Mouse (Mus musculus) heart, embryonic 12.5 days (tissue): Measurements from ENCODE around the gene Galntl5. TPM values are rescaled to one million over a fixed set of nuclear protein-coding genes. Genes with fewer than 3 reads are reported as not detected.
"Not testable (repeated sequence)": the region's sequence is repeated elsewhere in the genome, so short reads cannot be mapped to it uniquely, and the experiment has no call there.

Source experiments
- ATAC-seq: fragments of 200-750 bp; cut with Nextera tagmentation; 2 replicates; pipeline ENCODE4 v1.8.0; 2017; ENCODE audit warnings: moderate TSS enrichment, moderate library complexity; ENCODE audit not compliant: insufficient number of reproducible peaks, low FRiP score
- H3K27ac ChIP-seq: fragments of 300-500 bp; sonication (generic); 2 replicates; pipeline ENCODE4 v1.5.1; 2016; ENCODE audit warnings: mild to moderate bottlenecking, moderate library complexity; ENCODE audit not compliant: poor library complexity, severe bottlenecking
- H3K27me3 ChIP-seq: fragments of 300-500 bp; sonication (generic); replicated peaks from 2 replicates; pipeline ENCODE4 v1.6.1; 2016; ENCODE audit warnings: mild to moderate bottlenecking, moderate library complexity
- H3K36me3 ChIP-seq: fragments of 300-500 bp; sonication (generic); 2 replicates; pipeline ENCODE4 v1.6.1; 2016; ENCODE audit warnings: mild to moderate bottlenecking, moderate library complexity
- H3K4me1 ChIP-seq: fragments of 300-500 bp; sonication (generic); replicated peaks from 2 replicates; pipeline ENCODE4 v1.6.1; 2016; ENCODE audit warnings: mild to moderate bottlenecking
- H3K4me2 ChIP-seq: fragments of 300-500 bp; sonication (generic); 2 replicates; pipeline ENCODE4 v1.6.1; 2016; ENCODE audit warnings: mild to moderate bottlenecking, moderate library complexity
- H3K4me3 ChIP-seq: fragments of 300-500 bp; sonication (generic); 2 replicates; pipeline ENCODE4 v1.5.1; 2016; ENCODE audit warnings: mild to moderate bottlenecking
- H3K9ac ChIP-seq: fragments of 300-500 bp; sonication (generic); 2 replicates; pipeline ENCODE4 v1.6.1; 2016; ENCODE audit warnings: mild to moderate bottlenecking, moderate library complexity
- H3K9me3 ChIP-seq: fragments of 300-500 bp; sonication (generic); replicated peaks from 2 replicates; pipeline ENCODE4 v1.6.1; 2016; ENCODE audit warnings: mild to moderate bottlenecking, moderate library complexity
- WGBS: fragments of 180-500 bp; shearing (Covaris S2); methylation state at CpG from one replicate; pipeline ENCODE4 v1.1.7; 2016; 5-methylcytosine and 5-hydroxymethylcytosine counted together
- polyA plus RNA-seq: library from polyadenylated mRNA; unstranded; fragments of >200 nt; fragmentation: Nextera tagmentation; extraction: Ambion mirVana; gene quantifications from 2 replicates; pipeline ENCODE4 v1.2.1, GENCODE M21; 2016

Galntl5 gene
- polyA plus RNA-seq, 1 experiment from 2014 or later = not detected

DNA sequence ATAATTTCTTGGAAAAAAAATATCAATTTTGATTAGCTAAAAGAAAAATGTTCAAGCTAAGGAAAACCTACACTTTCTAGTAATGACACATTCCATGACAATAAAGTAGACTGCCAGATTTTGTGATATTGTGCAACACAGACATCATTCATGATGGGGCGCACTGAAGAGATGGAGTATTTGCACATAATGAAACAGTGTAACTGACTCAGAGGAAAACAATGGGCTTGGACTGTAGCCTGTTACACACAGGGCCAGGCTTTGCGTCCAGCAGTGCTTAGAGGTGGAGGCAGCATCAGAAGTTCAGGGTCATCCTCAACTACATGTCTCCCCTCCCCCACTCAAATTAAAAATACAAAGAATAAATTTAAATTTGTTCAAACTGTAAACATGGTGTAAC, 9.3 kb downstream of the Galntl5 start:
- 78% methylated on average over 2 of the region's 2 CpGs for WGBS
- Histone ChIP-seq H3K9me3 (no peaks in the 10 kb centered on the region), H3K9ac (no peak overlapping the region), H3K36me3 (no peaks in the 10 kb centered on the region), H3K27ac (no peak overlapping the region), H3K27me3 (no peaks in the 10 kb centered on the region), H3K4me3 (no peak overlapping the region), H3K4me2 (no peak overlapping the region), H3K4me1 (no peaks in the 10 kb centered on the region)
- ATAC-seq = no peak

DNA sequence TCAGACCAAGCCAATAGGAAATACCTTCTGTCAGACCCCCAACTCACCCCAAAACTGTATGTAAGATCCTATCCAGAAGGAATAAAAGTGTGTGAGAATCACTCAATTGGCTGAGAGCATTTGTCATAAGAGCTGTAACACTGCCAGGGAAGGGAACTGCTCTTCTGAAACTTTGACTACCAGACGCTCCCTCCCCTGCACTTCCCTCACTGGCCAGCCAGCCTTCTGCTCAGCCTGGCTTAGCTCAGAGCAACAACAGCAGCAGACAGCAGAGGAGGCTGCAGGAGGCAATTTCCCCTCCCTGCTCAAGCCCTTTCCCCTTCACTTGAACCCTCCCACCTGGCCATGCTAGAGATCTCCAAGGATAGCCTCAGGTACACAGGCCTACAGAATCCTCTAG, 30.6 kb downstream of the Galntl5 start:
- ATAC-seq = no peak
- peaks cover 3% of the 10 kb centered on the region; the same call in 1 of the 2 replicates for H3K9me3 ChIP-seq
- no peak overlapping the region for H3K27ac ChIP-seq
- H3K36me3 ChIP-seq = no peaks in the 10 kb centered on the region
- 60% methylated on average over 1 of the region's 1 CpGs for WGBS
- no peak overlapping the region for H3K4me2 ChIP-seq
- no peak overlapping the region for H3K9ac ChIP-seq
- no peaks in the 10 kb centered on the region for H3K27me3 ChIP-seq
- H3K4me1 ChIP-seq = no peaks in the 10 kb centered on the region
- H3K4me3 ChIP-seq = no peak overlapping the region

DNA sequence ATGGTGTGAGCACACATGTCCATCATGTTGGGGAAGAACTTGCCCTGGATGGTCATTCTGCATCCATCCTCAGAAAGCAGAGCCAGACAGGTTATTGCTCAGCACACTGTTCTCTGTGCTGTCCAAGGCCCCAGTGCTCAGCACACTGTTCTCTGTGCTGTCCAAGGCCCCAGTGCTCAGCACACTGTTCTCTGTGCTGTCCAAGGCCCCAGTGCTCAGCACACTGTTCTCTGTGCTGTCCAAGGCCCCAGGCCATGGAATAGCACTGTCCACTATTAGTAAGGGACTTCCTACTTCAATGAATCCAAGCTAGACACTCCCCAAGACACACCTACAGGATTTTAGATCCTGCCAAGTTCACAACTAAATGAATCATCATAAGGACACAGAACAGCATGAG, 32.0 kb downstream of the Galntl5 start:
- H3K27me3 ChIP-seq, ATAC-seq, H3K9me3 ChIP-seq, H3K36me3 ChIP-seq, H3K4me1 ChIP-seq, H3K27ac ChIP-seq, H3K4me3 ChIP-seq, H3K4me2 ChIP-seq, H3K9ac ChIP-seq: not testable (repeated sequence)

DNA sequence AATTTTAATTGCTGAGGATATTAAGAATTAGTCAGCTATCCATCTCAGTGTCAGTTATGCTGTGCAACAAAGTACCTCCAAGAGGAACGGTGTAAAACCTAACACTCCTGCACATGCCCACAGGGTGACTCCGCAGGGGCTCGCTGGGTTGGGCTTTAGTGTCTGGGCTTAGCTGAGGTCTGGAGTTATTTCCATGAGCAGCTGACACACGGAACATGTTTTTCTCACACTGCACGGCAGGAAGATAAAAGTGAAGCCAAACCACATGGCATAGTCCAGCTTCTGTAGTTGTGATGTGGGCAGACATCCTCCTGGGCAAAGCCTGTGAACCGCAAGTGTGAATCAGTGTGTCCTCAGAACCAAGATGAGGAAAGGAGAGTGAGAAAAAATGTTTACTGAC, 33.7 kb downstream of the Galntl5 start:
- Histone ChIP-seq H3K27me3 (no peaks in the 10 kb centered on the region), H3K4me1 (no peaks in the 10 kb centered on the region), H3K9me3 (no peaks in the 10 kb centered on the region), H3K9ac (no peak overlapping the region), H3K36me3 (no peaks in the 10 kb centered on the region), H3K4me2 (no peak overlapping the region), H3K4me3 (no peak overlapping the region), H3K27ac (no peak overlapping the region)
- ATAC-seq = no peak
- 66% methylated on average over 6 of the region's 6 CpGs for WGBS

DNA sequence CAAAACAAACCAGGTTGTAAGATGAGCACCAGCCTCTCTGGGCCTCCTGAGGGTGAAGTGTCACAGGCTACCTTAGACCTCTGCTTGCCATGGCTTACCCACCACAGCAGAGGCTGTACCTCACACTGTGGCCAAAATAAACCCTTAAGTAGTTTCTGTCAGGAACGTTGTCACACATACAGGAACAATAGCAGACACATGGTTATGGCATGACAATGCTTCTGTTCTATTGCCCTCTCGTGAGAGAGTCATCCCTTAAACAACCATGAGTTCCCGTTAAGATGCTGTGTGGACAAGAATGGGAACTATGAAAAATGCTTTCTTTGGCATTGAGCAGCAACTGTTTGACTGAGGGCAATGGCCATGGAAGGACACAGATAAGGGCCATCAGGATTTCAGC, 40.3 kb downstream of the Galntl5 start, which contains the start of gene Galnt11:
Galnt11 (plus strand) TSS at position 301 of the 400 bp plus-strand sequence.
- peak within 1 kb of the TSS; percentile 89 for H3K27ac ChIP-seq

DNA sequence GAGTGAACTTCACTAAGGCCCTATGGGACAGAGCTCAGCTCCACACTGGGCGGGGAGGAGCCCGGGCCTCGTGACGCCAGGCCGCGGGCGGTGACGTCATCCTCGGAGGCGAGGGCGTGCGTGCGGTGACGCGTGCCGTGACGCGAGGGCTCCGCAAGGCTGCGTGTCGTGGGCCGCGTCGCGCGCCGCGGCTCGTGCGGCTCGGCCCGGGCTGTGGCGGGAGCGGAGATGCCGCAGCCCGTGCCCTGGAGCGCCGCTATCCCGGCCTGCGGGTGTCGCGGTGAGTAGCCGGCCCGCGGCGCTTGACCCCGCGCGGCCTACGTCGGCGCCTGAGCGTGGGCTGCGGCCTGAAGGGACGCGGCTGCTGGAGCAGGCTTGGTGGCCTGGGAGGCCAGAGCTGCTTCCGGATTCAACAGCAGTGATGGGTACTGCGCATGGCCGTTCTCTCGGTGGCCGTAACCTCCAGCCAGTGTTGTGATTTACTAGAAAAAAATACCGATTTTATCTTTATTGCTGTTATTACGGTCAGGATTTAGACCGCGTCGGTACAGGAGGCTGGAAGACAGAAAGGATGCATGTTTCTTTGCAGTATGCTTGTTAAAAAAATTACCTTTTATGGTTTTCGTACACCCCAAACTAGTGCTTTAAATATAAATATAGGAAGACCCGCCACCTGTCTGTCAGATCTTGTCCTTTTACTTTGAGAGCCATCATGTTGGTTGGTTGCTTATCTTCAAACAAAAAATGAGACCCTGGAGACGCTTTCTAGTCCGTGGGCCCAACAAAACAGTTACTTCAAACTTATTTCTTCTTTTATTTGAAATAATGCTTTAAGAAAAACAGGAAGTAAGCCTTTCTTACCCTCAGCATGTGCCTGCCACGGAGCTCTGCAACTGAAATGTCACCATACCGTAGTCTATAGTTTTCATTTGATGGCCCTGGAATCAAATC, 41.8 kb downstream of the Galntl5 start, which contains the start of gene E130116L18Rik:
E130116L18Rik (minus strand) TSS at position 402 of the 951 bp plus-strand sequence.
- H3K27me3 ChIP-seq = no peaks in the 10 kb centered on the region
- peak within 1 kb of the TSS; percentile 95 for H3K9ac ChIP-seq
- 4% methylated on average over 72 of the region's 72 CpGs for WGBS
- H3K9me3 ChIP-seq = no peaks in the 10 kb centered on the region
- no peaks in the 10 kb centered on the region for H3K36me3 ChIP-seq
- H3K4me2 ChIP-seq = peak within 1 kb of the TSS; percentile 72
- peaks cover 6% of the 10 kb centered on the region for H3K4me1 ChIP-seq
- ATAC-seq = peak; percentile 89
- peak within 1 kb of the TSS; percentile 79 for H3K4me3 ChIP-seq
- H3K27ac ChIP-seq = peak within 1 kb of the TSS; percentile 89

More for the DNA sequence above, 40.3 kb downstream of the Galntl5 start, which contains the start of gene Galnt11:
- H3K27me3 ChIP-seq = no peaks in the 10 kb centered on the region
- H3K9ac ChIP-seq = peak within 1 kb of the TSS; percentile 95
- H3K36me3 ChIP-seq = no peaks in the 10 kb centered on the region
- H3K4me1 ChIP-seq = peaks cover 6% of the 10 kb centered on the region
- H3K4me2 ChIP-seq = peak within 1 kb of the TSS; percentile 72
- ATAC-seq = no peak
- H3K4me3 ChIP-seq = peak within 1 kb of the TSS; percentile 79
- H3K9me3 ChIP-seq = no peaks in the 10 kb centered on the region
- 83% methylated on average over 3 of the region's 3 CpGs for WGBS

DNA sequence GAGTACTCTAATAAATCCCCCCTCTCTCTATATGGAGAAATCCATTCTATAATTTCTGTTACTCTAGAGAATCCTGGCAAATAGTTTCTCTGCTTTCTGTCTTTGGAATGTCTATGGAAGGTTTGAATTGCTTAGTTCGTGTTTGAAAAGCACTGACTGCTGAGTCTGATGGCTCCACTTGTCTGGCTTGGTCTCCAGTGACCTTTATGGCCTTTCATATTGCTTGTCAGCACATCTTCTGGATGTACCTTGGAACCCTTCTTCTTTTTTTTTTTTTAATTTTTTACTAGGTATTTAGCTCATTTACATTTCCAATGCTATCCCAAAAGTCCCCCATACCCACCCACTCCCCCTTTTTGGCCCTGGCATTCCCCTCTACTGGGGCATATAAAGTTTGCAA, 43.1 kb downstream of the Galntl5 start:
- WGBS = 89% methylated on average over 1 of the region's 1 CpGs
- H3K4me2 ChIP-seq, H3K9ac ChIP-seq, H3K27me3 ChIP-seq, ATAC-seq, H3K9me3 ChIP-seq, H3K27ac ChIP-seq, H3K4me3 ChIP-seq, H3K36me3 ChIP-seq, H3K4me1 ChIP-seq: not testable (repeated sequence)

DNA sequence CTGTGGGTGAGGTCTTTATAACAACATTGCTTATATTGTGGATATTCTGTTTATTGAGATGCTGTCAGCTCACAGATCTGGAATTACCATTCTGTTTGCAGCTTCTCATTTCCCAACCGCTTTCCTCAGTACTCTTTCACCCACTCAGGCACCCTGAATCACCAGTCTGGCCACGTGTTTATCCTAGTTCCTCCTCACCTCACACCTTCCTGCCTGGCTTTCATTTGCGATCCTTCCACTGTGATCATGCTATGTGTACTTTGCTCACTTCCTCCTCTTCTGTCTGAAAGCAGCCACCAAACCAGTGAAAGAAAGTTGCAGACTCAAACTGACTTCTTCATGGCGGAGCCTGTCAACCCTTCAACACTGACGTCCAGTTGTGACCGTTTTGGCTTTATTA, 61.8 kb downstream of the Galntl5 start:
- H3K4me3 ChIP-seq = no peak overlapping the region
- 87% methylated on average over 6 of the region's 6 CpGs for WGBS
- H3K9me3 ChIP-seq = no peaks in the 10 kb centered on the region
- H3K4me1 ChIP-seq = peaks cover 6% of the 10 kb centered on the region; the same call in 1 of the 2 replicates
- H3K36me3 ChIP-seq = peaks cover 5% of the 10 kb centered on the region; the same call in 1 of the 2 replicates
- no peak overlapping the region for H3K27ac ChIP-seq
- no peak for ATAC-seq
- H3K4me2 ChIP-seq = no peak overlapping the region
- no peaks in the 10 kb centered on the region for H3K27me3 ChIP-seq
- H3K9ac ChIP-seq = no peak overlapping the region

DNA sequence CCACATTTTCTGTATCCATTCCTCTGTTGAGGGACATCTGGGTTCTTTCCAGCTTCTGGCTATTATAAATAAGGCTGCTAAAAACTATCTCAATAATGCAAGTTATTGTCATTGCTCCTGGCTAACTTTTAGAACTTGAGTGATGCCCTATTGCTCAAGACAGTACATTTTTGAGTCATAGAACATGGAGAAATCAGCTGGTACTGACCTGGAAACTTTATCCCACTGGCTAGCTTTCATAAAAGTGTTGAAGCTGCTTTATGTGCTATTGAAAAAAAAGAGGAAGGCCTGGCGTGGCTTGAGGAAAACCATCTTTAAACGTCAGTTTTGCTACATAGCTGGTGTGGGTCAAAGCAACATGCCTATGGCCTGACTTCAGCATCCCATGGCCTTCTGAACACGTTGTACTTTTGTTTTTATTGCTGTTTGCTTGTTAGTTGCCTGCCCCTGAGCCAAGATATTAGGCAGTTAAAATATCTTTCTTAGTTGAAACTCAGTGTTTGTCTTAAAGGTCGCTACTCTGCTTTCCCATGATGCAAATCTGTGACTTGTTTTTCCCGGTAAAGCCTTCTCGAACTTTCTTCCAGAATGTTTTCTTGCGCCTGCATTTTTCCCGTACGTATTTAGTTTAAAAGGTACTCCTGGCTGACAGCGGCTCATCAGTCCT, 64.7 kb downstream of the Galntl5 start:
- WGBS = 84% methylated on average over 10 of the region's 10 CpGs
- Histone ChIP-seq H3K27ac (no peak overlapping the region), H3K4me2 (no peak overlapping the region), H3K4me1 (peaks cover 6% of the 10 kb centered on the region; the same call in 1 of the 2 replicates), H3K4me3 (no peak overlapping the region), H3K36me3 (peaks cover 17% of the 10 kb centered on the region), H3K27me3 (no peaks in the 10 kb centered on the region), H3K9ac (no peak overlapping the region), H3K9me3 (no peaks in the 10 kb centered on the region)
- ATAC-seq = no peak

DNA sequence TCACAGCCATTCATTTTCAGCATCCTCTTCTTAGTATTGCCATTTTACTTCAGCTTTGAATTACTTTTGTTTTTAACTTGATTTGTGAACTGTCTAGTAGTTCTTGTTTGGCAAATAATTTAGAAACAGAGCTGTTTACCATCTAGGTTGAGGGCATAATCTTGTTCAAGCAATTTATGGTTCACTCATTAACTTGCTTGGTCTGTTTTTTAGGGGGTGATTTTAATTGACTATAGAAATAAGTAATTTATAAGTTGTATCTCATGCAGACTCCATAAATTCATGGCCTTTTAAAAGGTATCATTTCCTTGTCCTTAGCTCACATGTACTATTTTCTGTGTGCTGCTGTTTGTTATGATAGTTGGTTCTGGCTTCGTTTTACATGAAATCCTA, 65.2 kb downstream of the Galntl5 start:
- Histone ChIP-seq H3K4me2 (no peak overlapping the region), H3K27ac (no peak overlapping the region), H3K9me3 (no peaks in the 10 kb centered on the region), H3K4me1 (peaks cover 6% of the 10 kb centered on the region; the same call in 1 of the 2 replicates), H3K27me3 (no peaks in the 10 kb centered on the region), H3K36me3 (peaks cover 23% of the 10 kb centered on the region), H3K9ac (no peak overlapping the region), H3K4me3 (no peak overlapping the region)
- no peak for ATAC-seq
- WGBS = 71% methylated on average over 1 of the region's 1 CpGs

DNA sequence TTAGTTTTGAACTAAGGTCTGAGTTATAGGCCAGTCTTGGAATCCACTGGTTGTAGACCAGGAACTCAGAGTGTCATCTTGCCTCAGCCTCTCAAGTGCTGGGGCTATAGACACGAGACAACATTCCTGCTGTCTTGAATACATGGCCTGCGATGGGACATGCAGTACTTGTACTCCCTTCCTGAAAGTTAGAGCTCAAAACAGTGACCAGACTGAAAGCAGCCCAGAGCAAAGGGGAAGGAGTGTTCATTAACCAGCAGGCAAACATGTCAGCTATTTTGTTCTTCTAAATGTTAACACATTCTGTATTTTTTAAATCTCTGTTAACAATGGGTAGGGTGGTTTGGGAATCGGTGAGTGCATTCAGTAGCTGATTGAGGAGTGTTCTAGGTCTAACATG, 65.8 kb downstream of the Galntl5 start:
- no peak for ATAC-seq
- Histone ChIP-seq H3K9ac (no peak overlapping the region), H3K9me3 (no peaks in the 10 kb centered on the region), H3K4me1 (peaks cover 6% of the 10 kb centered on the region; the same call in 1 of the 2 replicates), H3K27ac (no peak overlapping the region), H3K4me3 (no peak overlapping the region), H3K4me2 (no peak overlapping the region), H3K36me3 (peaks cover 28% of the 10 kb centered on the region), H3K27me3 (no peaks in the 10 kb centered on the region)
- WGBS = 71% methylated on average over 3 of the region's 3 CpGs
